Mouse (Mus musculus): ENCODE data around the gene Fam129c. TPM values are rescaled to one million over a fixed set of nuclear protein-coding genes. Genes with fewer than 3 reads are reported as not detected.

The Fam129c gene
- polyA plus RNA-seq, 1 experiment from 2014 or later = 6.4 TPM

- no peak overlapping the region for H3K4me2 ChIP-seq (ENCODE audit: low read length)
- peaks cover 11% of the 10 kb centered on the region for H3K36me3 ChIP-seq (ENCODE audit: control insufficient read depth, insufficient read depth, low read length)
- no peaks in the 10 kb centered on the region for H3K9me3 ChIP-seq (ENCODE audit: control insufficient read depth, low read length)
- peaks cover 2% of the 10 kb centered on the region; the same call in 1 of the 2 replicates for H3K27me3 ChIP-seq (replicated peaks; ENCODE audit: control insufficient read depth, insufficient read depth, low read length)
- no peak overlapping the region for H3K27ac ChIP-seq (ENCODE audit: low read depth, low read length)
- no peak overlapping the region for H3K4me3 ChIP-seq (ENCODE audit: low read length)
- 88% methylated on average over 6 of the region's 6 CpGs for WGBS
- H3K9ac ChIP-seq (ENCODE audit: low read depth, low read length) = no peak overlapping the region
- no peak for ATAC-seq
- H3K4me1 ChIP-seq (ENCODE audit: control insufficient read depth, insufficient read depth, low read depth, low read length) = peaks cover 17% of the 10 kb centered on the region
These were observed 33.3 kb downstream of the Fam129c start for GRCm38 (mm10) chr8:71630761-71631160.

DNA sequence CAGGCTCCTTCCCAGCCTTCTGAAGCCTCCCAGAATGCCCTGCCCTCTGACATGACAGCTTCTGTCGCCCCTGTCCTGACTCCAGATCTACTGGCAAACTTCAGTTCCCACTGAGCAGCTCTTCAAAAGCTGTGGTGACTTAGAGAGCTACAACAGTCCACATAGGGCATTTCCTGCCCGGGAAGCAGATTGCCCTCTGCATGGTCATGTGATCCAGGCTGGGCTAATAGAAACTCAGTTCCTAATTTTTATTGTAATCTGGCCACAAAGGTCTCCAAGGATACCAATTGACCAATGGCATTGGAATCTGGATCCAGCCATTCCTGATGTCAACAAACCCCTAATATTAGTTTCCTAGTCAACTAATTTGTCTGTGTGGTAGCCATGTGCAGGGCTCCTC is 34.4 kb downstream of the Fam129c start:
- Histone ChIP-seq H3K27me3 (replicated peaks; ENCODE audit: control insufficient read depth, insufficient read depth, low read length) (peaks cover 2% of the 10 kb centered on the region), H3K9ac (ENCODE audit: low read depth, low read length) (no peak overlapping the region), H3K27ac (ENCODE audit: low read depth, low read length) (no peak overlapping the region), H3K4me3 (ENCODE audit: low read length) (no peak overlapping the region), H3K9me3 (ENCODE audit: control insufficient read depth, low read length) (no peaks in the 10 kb centered on the region), H3K36me3 (ENCODE audit: control insufficient read depth, insufficient read depth, low read length) (peaks cover 11% of the 10 kb centered on the region), H3K4me2 (ENCODE audit: low read length) (no peak overlapping the region), H3K4me1 (ENCODE audit: control insufficient read depth, insufficient read depth, low read depth, low read length) (peaks cover 17% of the 10 kb centered on the region)
- ATAC-seq = no peak
- WGBS = 62% methylated on average over 2 of the region's 2 CpGs

DNA sequence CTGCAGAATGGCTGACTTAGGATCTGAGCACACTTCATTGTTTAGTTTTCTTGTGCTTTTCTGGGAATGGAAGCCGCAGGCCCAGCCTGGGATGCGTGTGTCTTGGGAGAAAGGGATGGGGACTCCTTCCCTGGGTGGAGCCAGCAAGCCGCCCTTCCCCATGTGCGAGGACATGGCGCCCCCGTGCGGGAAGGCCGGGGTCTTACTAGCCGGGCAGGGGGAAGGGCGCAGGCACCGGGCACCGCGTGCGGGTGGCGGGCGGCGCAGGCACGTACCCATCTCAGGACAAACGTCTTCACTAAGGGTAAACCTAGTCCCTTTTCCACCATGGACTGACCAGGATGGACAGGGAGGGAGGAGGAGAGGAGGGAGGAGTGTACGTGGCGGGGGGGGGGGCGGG is 35.7 kb downstream of the Fam129c start:
- Histone ChIP-seq H3K4me2 (ENCODE audit: low read length) (no peak overlapping the region), H3K27me3 (replicated peaks; ENCODE audit: control insufficient read depth, insufficient read depth, low read length) (peaks cover 2% of the 10 kb centered on the region), H3K9me3 (ENCODE audit: control insufficient read depth, low read length) (no peaks in the 10 kb centered on the region), H3K4me1 (ENCODE audit: control insufficient read depth, insufficient read depth, low read depth, low read length) (peaks cover 17% of the 10 kb centered on the region), H3K9ac (ENCODE audit: low read depth, low read length) (no peak overlapping the region), H3K4me3 (ENCODE audit: low read length) (no peak overlapping the region), H3K27ac (ENCODE audit: low read depth, low read length) (no peak overlapping the region), H3K36me3 (ENCODE audit: control insufficient read depth, insufficient read depth, low read length) (peaks cover 11% of the 10 kb centered on the region)
- 17% methylated on average over 18 of the region's 22 CpGs for WGBS
- ATAC-seq = no peak

DNA sequence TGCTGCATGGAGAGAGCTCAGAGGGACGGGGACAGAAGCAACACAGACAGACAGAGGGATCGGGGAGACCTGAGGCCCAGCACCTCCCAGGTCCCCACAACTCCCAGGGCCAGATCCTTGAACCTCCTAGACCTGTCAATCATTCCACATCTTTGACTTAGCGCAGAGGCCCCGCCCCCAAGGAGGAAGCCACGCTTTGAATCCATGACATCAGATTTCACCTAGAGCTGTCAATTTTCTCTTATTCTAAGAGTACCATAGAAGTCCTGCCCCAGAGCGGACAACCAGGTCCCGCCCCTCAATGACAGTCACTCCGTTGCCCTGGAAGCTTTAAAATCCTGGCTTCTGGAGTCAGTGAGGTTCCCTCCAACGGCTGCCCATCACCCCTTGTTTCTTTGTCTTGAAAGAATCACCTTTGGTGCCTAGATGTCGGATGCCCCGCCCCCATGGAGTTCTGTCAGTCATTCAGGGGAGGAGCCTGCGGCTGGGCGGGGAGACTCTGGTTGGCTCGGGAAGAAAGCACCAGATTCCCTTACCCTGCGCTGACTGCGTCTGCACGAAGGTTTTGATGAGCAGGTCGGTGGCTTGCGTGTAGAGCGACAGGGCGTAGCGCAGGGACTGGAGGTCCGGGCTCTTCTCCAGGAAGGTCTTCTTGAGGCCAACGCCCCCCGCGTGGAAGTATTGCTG is 36.7 kb downstream of the Fam129c start:
- H3K27ac ChIP-seq (ENCODE audit: low read depth, low read length) = 0 out of 2 replicates have a peak overlapping the region, but pooled peaks have one; percentile 48
- peaks cover 11% of the 10 kb centered on the region for H3K4me1 ChIP-seq (ENCODE audit: control insufficient read depth, insufficient read depth, low read depth, low read length)
- peak; percentile 35 for ATAC-seq
- no peaks in the 10 kb centered on the region for H3K9me3 ChIP-seq (ENCODE audit: control insufficient read depth, low read length)
- H3K36me3 ChIP-seq (ENCODE audit: control insufficient read depth, insufficient read depth, low read length) = peaks cover 12% of the 10 kb centered on the region
- 5% methylated on average over 26 of the region's 26 CpGs for WGBS
- H3K9ac ChIP-seq (ENCODE audit: low read depth, low read length) = peak overlapping the region; percentile 41; the same call in 1 of the 2 replicates
- peaks cover 2% of the 10 kb centered on the region for H3K27me3 ChIP-seq (replicated peaks; ENCODE audit: control insufficient read depth, insufficient read depth, low read length)
- H3K4me3 ChIP-seq (ENCODE audit: low read length) = no peak overlapping the region
- peak overlapping the region; percentile 39 for H3K4me2 ChIP-seq (ENCODE audit: low read length)

DNA sequence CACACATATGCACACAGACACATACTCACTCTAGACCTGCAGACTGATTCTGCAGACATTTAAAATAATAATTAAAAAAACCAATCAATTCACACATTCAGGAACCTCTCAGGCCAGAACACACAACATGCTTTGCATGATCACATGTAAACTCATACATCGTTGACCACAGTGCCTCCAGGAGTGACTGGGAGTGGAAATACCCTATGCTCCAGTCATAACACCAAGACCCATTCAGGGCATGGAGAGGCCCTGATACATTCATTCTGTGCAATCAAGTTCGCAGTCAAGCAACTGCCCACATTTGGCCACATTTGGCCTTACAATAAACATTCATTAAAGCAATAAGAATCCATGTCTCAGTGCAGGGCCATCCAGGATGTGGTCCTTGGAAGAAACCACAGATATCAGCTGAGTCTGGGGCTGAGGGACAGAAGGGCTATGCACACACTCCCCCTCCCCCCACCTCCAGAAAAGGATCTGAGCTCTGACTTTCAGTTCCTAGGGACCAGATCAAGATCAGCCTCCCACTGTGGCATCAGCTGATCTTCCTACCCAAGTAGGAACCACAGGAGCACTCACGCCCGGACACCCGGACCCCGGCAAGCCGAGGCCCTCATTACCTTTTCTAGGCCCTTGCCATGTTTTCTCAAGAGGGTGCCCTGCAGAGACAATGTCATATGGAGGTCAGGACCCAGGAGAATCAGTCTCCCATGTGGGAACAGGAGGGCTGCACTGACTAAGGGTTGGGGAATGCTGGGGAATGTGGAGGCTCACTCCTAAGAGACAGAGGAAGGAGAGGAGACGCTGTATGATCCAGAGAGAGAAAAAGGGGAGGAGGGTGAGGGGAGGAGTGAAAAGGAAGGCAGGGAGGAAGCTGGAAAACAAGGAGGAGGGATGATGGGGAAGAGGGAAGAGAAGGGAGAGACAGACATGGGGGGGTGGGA is 40.0 kb downstream of the Fam129c start:
- ATAC-seq = no peak

GRCm38 (mm10) chr8:71638321-71638720 is 40.9 kb downstream of the Fam129c start:
- WGBS = 71% methylated on average over 6 of the region's 6 CpGs
- no peaks in the 10 kb centered on the region; the same call in 1 of the 2 replicates for H3K27me3 ChIP-seq (replicated peaks; ENCODE audit: control insufficient read depth, insufficient read depth, low read length)
- H3K4me2 ChIP-seq (ENCODE audit: low read length) = no peak overlapping the region
- no peak overlapping the region for H3K27ac ChIP-seq (ENCODE audit: low read depth, low read length)
- H3K36me3 ChIP-seq (ENCODE audit: control insufficient read depth, insufficient read depth, low read length) = peaks cover 25% of the 10 kb centered on the region
- H3K4me3 ChIP-seq (ENCODE audit: low read length) = no peak overlapping the region
- H3K4me1 ChIP-seq (ENCODE audit: control insufficient read depth, insufficient read depth, low read depth, low read length) = peaks cover 4% of the 10 kb centered on the region; the same call in 1 of the 2 replicates
- no peak for ATAC-seq
- no peaks in the 10 kb centered on the region for H3K9me3 ChIP-seq (ENCODE audit: control insufficient read depth, low read length)
- no peak overlapping the region for H3K9ac ChIP-seq (ENCODE audit: low read depth, low read length)

More for the DNA sequence above, 40.0 kb downstream of the Fam129c start:
- WGBS = 63% methylated on average over 8 of the region's 8 CpGs
- H3K4me1 ChIP-seq (ENCODE audit: control insufficient read depth, insufficient read depth, low read depth, low read length) = peaks cover 4% of the 10 kb centered on the region; the same call in 1 of the 2 replicates
- no peaks in the 10 kb centered on the region for H3K9me3 ChIP-seq (ENCODE audit: control insufficient read depth, low read length)
- peaks cover 25% of the 10 kb centered on the region for H3K36me3 ChIP-seq (ENCODE audit: control insufficient read depth, insufficient read depth, low read length)
- no peak overlapping the region for H3K4me3 ChIP-seq (ENCODE audit: low read length)
- no peak overlapping the region for H3K4me2 ChIP-seq (ENCODE audit: low read length)
- peaks cover 2% of the 10 kb centered on the region for H3K27me3 ChIP-seq (replicated peaks; ENCODE audit: control insufficient read depth, insufficient read depth, low read length)
- no peak overlapping the region for H3K27ac ChIP-seq (ENCODE audit: low read depth, low read length)
- no peak overlapping the region for H3K9ac ChIP-seq (ENCODE audit: low read depth, low read length)

GRCm38 (mm10) chr8:71639318-71639717 is 41.9 kb downstream of the Fam129c start:
- H3K27me3 ChIP-seq (replicated peaks; ENCODE audit: control insufficient read depth, insufficient read depth, low read length) = no peaks in the 10 kb centered on the region; the same call in 1 of the 2 replicates

DNA sequence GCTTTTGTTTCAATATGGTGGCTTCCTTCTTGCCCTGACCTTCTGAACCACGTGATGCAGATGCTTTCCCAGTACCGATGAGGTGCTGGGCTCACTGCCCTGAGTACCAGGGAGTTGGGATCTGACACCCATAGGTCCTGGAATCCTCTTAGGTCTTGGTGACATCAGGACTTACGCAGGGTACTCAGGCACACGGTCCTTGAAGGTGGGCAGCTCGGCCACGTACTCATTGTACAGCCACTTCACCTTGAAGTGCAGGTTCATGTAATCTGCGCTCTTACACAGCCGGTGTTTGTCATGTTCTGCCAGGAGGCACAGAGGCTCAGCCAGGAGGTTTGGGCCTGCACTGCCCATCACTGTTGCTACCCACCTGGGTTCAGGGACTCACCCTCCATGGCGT is 48.1 kb downstream of the Fam129c start:
- Histone ChIP-seq H3K4me3 (ENCODE audit: low read length) (no peak overlapping the region), H3K9me3 (ENCODE audit: control insufficient read depth, low read length) (no peaks in the 10 kb centered on the region), H3K4me1 (ENCODE audit: control insufficient read depth, insufficient read depth, low read depth, low read length) (no peaks in the 10 kb centered on the region), H3K4me2 (ENCODE audit: low read length) (no peak overlapping the region), H3K27me3 (replicated peaks; ENCODE audit: control insufficient read depth, insufficient read depth, low read length) (no peaks in the 10 kb centered on the region), H3K36me3 (ENCODE audit: control insufficient read depth, insufficient read depth, low read length) (peaks cover 32% of the 10 kb centered on the region), H3K27ac (ENCODE audit: low read depth, low read length) (no peak overlapping the region), H3K9ac (ENCODE audit: low read depth, low read length) (no peak overlapping the region)
- no peak for ATAC-seq
- 87% methylated on average over 9 of the region's 9 CpGs for WGBS

More at GRCm38 (mm10) chr8:71639318-71639717, 41.9 kb downstream of the Fam129c start:
- Histone ChIP-seq H3K27ac (ENCODE audit: low read depth, low read length) (no peak overlapping the region), H3K9ac (ENCODE audit: low read depth, low read length) (no peak overlapping the region), H3K4me2 (ENCODE audit: low read length) (no peak overlapping the region), H3K36me3 (ENCODE audit: control insufficient read depth, insufficient read depth, low read length) (peaks cover 28% of the 10 kb centered on the region), H3K4me1 (ENCODE audit: control insufficient read depth, insufficient read depth, low read depth, low read length) (peaks cover 2% of the 10 kb centered on the region; the same call in 1 of the 2 replicates), H3K4me3 (ENCODE audit: low read length) (no peak overlapping the region), H3K9me3 (ENCODE audit: control insufficient read depth, low read length) (no peaks in the 10 kb centered on the region)
- 88% methylated on average over 4 of the region's 4 CpGs for WGBS
- ATAC-seq = no peak

- 0 out of 2 replicates have a peak overlapping the region, but pooled peaks have one; percentile 15 for H3K4me2 ChIP-seq (ENCODE audit: low read length)
- H3K4me3 ChIP-seq (ENCODE audit: low read length) = no peak overlapping the region
- H3K27me3 ChIP-seq (replicated peaks; ENCODE audit: control insufficient read depth, insufficient read depth, low read length) = peaks cover 21% of the 10 kb centered on the region
- no peaks in the 10 kb centered on the region for H3K4me1 ChIP-seq (ENCODE audit: control insufficient read depth, insufficient read depth, low read depth, low read length)
- no peaks in the 10 kb centered on the region for H3K9me3 ChIP-seq (ENCODE audit: control insufficient read depth, low read length)
- H3K9ac ChIP-seq (ENCODE audit: low read depth, low read length) = no peak overlapping the region
- peaks cover 28% of the 10 kb centered on the region for H3K36me3 ChIP-seq (ENCODE audit: control insufficient read depth, insufficient read depth, low read length)
- no peak for ATAC-seq
- 6% methylated on average over 24 of the region's 24 CpGs for WGBS
- H3K27ac ChIP-seq (ENCODE audit: low read depth, low read length) = no peak overlapping the region
These were observed 57.2 kb downstream of the Fam129c start for GRCm38 (mm10) chr8:71654600-71654999.

Data from hindbrain, embryonic 16.5 days (tissue).